Mouse (Mus musculus) liver, adult 2 months (tissue): ENCODE data around the gene Tln2. TPM values are rescaled to one million over a fixed set of nuclear protein-coding genes. Genes with fewer than 3 reads are reported as not detected.

Experiments
- DNase-seq: peaks from one replicate; pipeline ENCODE4 v3.0.0-alpha.2; 2011; ENCODE audit warnings: low read depth, low spot score; ENCODE audit errors: extremely low read depth
- H3K27ac ChIP-seq: fragments of 200-500 bp; replicated peaks from 2 replicates; pipeline ENCODE4 v1.5.1; 2012; ENCODE audit warnings: low read depth, mild to moderate bottlenecking, control low read depth, inconsistent platforms, low read length; ENCODE audit not compliant: insufficient read depth
- H3K27me3 ChIP-seq: fragments of 200-500 bp; 2 replicates; pipeline ENCODE4 v1.6.1; 2012; ENCODE audit warnings: mild to moderate bottlenecking, moderate library complexity, low read length, inconsistent platforms; ENCODE audit not compliant: control insufficient read depth, insufficient read depth
- H3K36me3 ChIP-seq: fragments of 200-500 bp; 2 replicates; pipeline ENCODE4 v1.6.1; 2012; ENCODE audit warnings: low read length, inconsistent platforms; ENCODE audit not compliant: control insufficient read depth, insufficient read depth
- H3K4me1 ChIP-seq: fragments of 200-500 bp; 2 replicates; pipeline ENCODE4 v1.6.1; 2011; ENCODE audit warnings: low read length; ENCODE audit not compliant: control insufficient read depth, insufficient read depth
- H3K4me3 ChIP-seq: fragments of 200-500 bp; 2 replicates; pipeline ENCODE4 v1.5.1; 2011; ENCODE audit warnings: low read depth, mild to moderate bottlenecking, control low read depth, low read length, moderate library complexity; ENCODE audit not compliant: insufficient read depth
- H3K79me2 ChIP-seq: fragments of 200-500 bp; 2 replicates; pipeline ENCODE4 v1.6.1; 2012; ENCODE audit warnings: inconsistent platforms, mild to moderate bottlenecking, low read length, moderate library complexity; ENCODE audit not compliant: control insufficient read depth, insufficient read depth
- H3K9ac ChIP-seq: fragments of 200-500 bp; 2 replicates; pipeline ENCODE4 v1.6.1; 2012; ENCODE audit warnings: low read depth, mild to moderate bottlenecking, control low read depth, inconsistent platforms, low read length
- CTCF ChIP-seq: fragments of 200-500 bp; IDR thresholded peaks from 2 replicates; pipeline ENCODE4 v1.5.1; 2011; ENCODE audit warnings: low read depth, low read length, control low read depth
- POLR2A ChIP-seq: fragments of 200-500 bp; IDR thresholded peaks from 2 replicates; pipeline ENCODE4 v1.6.1; 2011; ENCODE audit warnings: low read length, control low read depth; ENCODE audit not compliant: insufficient read depth; ENCODE audit errors: extremely low read depth
- WGBS: fragments of 180-500 bp; shearing (Covaris S2); methylation state at CpG from one replicate; pipeline ENCODE4 v1.1.7; 2018; 5-methylcytosine and 5-hydroxymethylcytosine counted together
- polyA plus RNA-seq: library from polyadenylated mRNA; depleted of rRNA; stranded (reverse); fragments of >200 nt; gene quantifications from 2 replicates; pipeline ENCODE4 v1.2.3, GENCODE M21; 2012
- total RNA-seq: library from RNA; depleted of rRNA; stranded (reverse); fragments of >200 nt; gene quantifications from 2 replicates; pipeline ENCODE4 v1.2.3, GENCODE M21; 2014

Gene Tln2
- total and polyA plus RNA-seq, 2 experiments, result 1.9 to 4.6 TPM

GRCm38 (mm10) chr9:67362053-67362452, 197.4 kb downstream of the Tln2 start:
- TF ChIP-seq CTCF (no peak), POLR2A (no peak)
- no peaks in the 10 kb centered on the region for H3K4me1 ChIP-seq
- no peak overlapping the region for H3K9ac ChIP-seq
- no peak overlapping the region for H3K4me3 ChIP-seq
- no peak for DNase-seq
- H3K36me3 ChIP-seq, result no peaks in the 10 kb centered on the region; the same call in 1 of the 2 replicates
- no peaks in the 10 kb centered on the region for H3K79me2 ChIP-seq
- WGBS, result 92% methylated on average over 2 of the region's 2 CpGs
- no peaks in the 10 kb centered on the region for H3K27me3 ChIP-seq
- no peak overlapping the region for H3K27ac ChIP-seq

GRCm38 (mm10) chr9:67361511-67361910, 198.0 kb downstream of the Tln2 start:
- WGBS, result 87% methylated on average over 5 of the region's 5 CpGs
- Histone ChIP-seq H3K27me3 (no peaks in the 10 kb centered on the region), H3K9ac (no peak overlapping the region), H3K36me3 (no peaks in the 10 kb centered on the region; the same call in 1 of the 2 replicates), H3K27ac (no peak overlapping the region), H3K4me1 (no peaks in the 10 kb centered on the region), H3K4me3 (no peak overlapping the region), H3K79me2 (no peaks in the 10 kb centered on the region)
- no peak for DNase-seq
- no peak for TF ChIP-seq CTCF

GRCm38 (mm10) chr9:67354356-67354755, 205.1 kb downstream of the Tln2 start:
- DNase-seq, result no peak
- Histone ChIP-seq H3K4me3 (no peak overlapping the region), H3K36me3 (no peaks in the 10 kb centered on the region), H3K4me1 (no peaks in the 10 kb centered on the region), H3K27me3 (no peaks in the 10 kb centered on the region), H3K27ac (no peak overlapping the region), H3K79me2 (no peaks in the 10 kb centered on the region), H3K9ac (no peak overlapping the region)
- no peak for TF ChIP-seq CTCF
- TF ChIP-seq POLR2A, result no peak
- WGBS, result 95% methylated on average over 14 of the region's 14 CpGs

GRCm38 (mm10) chr9:67353365-67353764, 206.1 kb downstream of the Tln2 start:
- DNase-seq, result no peak
- TF ChIP-seq CTCF, result no peak
- TF ChIP-seq POLR2A, result no peak
- 82% methylated on average over 7 of the region's 7 CpGs for WGBS

GRCm38 (mm10) chr9:67348983-67349382, 210.5 kb downstream of the Tln2 start:
- H3K4me1 ChIP-seq, result no peaks in the 10 kb centered on the region
- no peak overlapping the region for H3K9ac ChIP-seq
- H3K36me3 ChIP-seq, result no peaks in the 10 kb centered on the region
- WGBS, result 84% methylated on average over 7 of the region's 7 CpGs
- no peak for DNase-seq
- H3K79me2 ChIP-seq, result no peaks in the 10 kb centered on the region
- H3K27ac ChIP-seq, result no peak overlapping the region
- no peak overlapping the region for H3K4me3 ChIP-seq
- no peak for TF ChIP-seq POLR2A
- no peak for TF ChIP-seq CTCF
- no peaks in the 10 kb centered on the region for H3K27me3 ChIP-seq

More at GRCm38 (mm10) chr9:67353365-67353764, 206.1 kb downstream of the Tln2 start:
- Histone ChIP-seq H3K36me3 (no peaks in the 10 kb centered on the region), H3K79me2 (no peaks in the 10 kb centered on the region), H3K9ac (no peak overlapping the region), H3K4me1 (no peaks in the 10 kb centered on the region), H3K27me3 (no peaks in the 10 kb centered on the region), H3K27ac (no peak overlapping the region), H3K4me3 (no peak overlapping the region)

GRCm38 (mm10) chr9:67347184-67347583, 212.3 kb downstream of the Tln2 start:
- H3K4me1 ChIP-seq, result no peaks in the 10 kb centered on the region
- WGBS, result 96% methylated on average over 5 of the region's 5 CpGs
- no peak overlapping the region for H3K4me3 ChIP-seq
- DNase-seq, result no peak
- no peak overlapping the region for H3K9ac ChIP-seq
- H3K36me3 ChIP-seq, result no peaks in the 10 kb centered on the region
- no peaks in the 10 kb centered on the region for H3K27me3 ChIP-seq
- TF ChIP-seq CTCF (no peak), POLR2A (no peak)
- H3K27ac ChIP-seq, result no peak overlapping the region
- no peaks in the 10 kb centered on the region for H3K79me2 ChIP-seq
